Mouse (Mus musculus): ENCODE results near the gene Rab42. TPM values are rescaled to one million over a fixed set of nuclear protein-coding genes. Genes with fewer than 3 reads are reported as not detected.
"Not testable (repeated sequence)": the region's sequence is repeated elsewhere in the genome, so short reads cannot be mapped to it uniquely, and the experiment has no call there.

Rab42 gene
- polyA plus RNA-seq, 1 experiment from 2014 or later = 3.0 TPM

GRCm38 (mm10) chr4:132293682-132294240 lies 9.4 kb downstream of the Rab42 start:
- Histone ChIP-seq H3K9me3 (ENCODE audit: control insufficient read depth, low read length) (no peaks in the 10 kb centered on the region), H3K4me1 (ENCODE audit: control insufficient read depth, insufficient read depth, low read length) (no peaks in the 10 kb centered on the region), H3K9ac (replicated peaks; ENCODE audit: low read depth, low read length) (no peak overlapping the region), H3K4me2 (ENCODE audit: low read depth, low read length) (no peak overlapping the region), H3K27ac (ENCODE audit: low read depth, low read length) (no peak overlapping the region), H3K4me3 (ENCODE audit: low read depth, low read length) (no peak overlapping the region), H3K27me3 (ENCODE audit: control insufficient read depth, insufficient read depth, low read length) (no peaks in the 10 kb centered on the region), H3K36me3 (ENCODE audit: control insufficient read depth, insufficient read depth, low read length) (peaks cover 13% of the 10 kb centered on the region; the same call in 1 of the 2 replicates)
- 90% methylated on average over 7 of the region's 7 CpGs for WGBS
- no peak for ATAC-seq (ENCODE audit: low read depth)

GRCm38 (mm10) chr4:132292988-132293387 lies 10.2 kb downstream of the Rab42 start:
- WGBS = 51% methylated on average over 4 of the region's 4 CpGs
- H3K36me3 ChIP-seq (ENCODE audit: control insufficient read depth, insufficient read depth, low read length) = peaks cover 13% of the 10 kb centered on the region; the same call in 1 of the 2 replicates
- no peaks in the 10 kb centered on the region for H3K27me3 ChIP-seq (ENCODE audit: control insufficient read depth, insufficient read depth, low read length)
- H3K4me3 ChIP-seq (ENCODE audit: low read depth, low read length) = no peak overlapping the region
- no peak overlapping the region for H3K4me2 ChIP-seq (ENCODE audit: low read depth, low read length)
- H3K4me1 ChIP-seq (ENCODE audit: control insufficient read depth, insufficient read depth, low read length) = no peaks in the 10 kb centered on the region
- H3K27ac ChIP-seq (ENCODE audit: low read depth, low read length) = no peak overlapping the region
- H3K9me3 ChIP-seq (ENCODE audit: control insufficient read depth, low read length) = no peaks in the 10 kb centered on the region
- no peak for ATAC-seq (ENCODE audit: low read depth)
- no peak overlapping the region for H3K9ac ChIP-seq (replicated peaks; ENCODE audit: low read depth, low read length)

- 84% methylated on average over 12 of the region's 12 CpGs for WGBS
- Histone ChIP-seq H3K9me3 (ENCODE audit: control insufficient read depth, low read length) (no peaks in the 10 kb centered on the region), H3K4me1 (ENCODE audit: control insufficient read depth, insufficient read depth, low read length) (no peaks in the 10 kb centered on the region), H3K4me3 (ENCODE audit: low read depth, low read length) (no peak overlapping the region), H3K9ac (replicated peaks; ENCODE audit: low read depth, low read length) (no peak overlapping the region), H3K36me3 (ENCODE audit: control insufficient read depth, insufficient read depth, low read length) (peaks cover 13% of the 10 kb centered on the region), H3K27me3 (ENCODE audit: control insufficient read depth, insufficient read depth, low read length) (no peaks in the 10 kb centered on the region), H3K4me2 (ENCODE audit: low read depth, low read length) (no peak overlapping the region), H3K27ac (ENCODE audit: low read depth, low read length) (no peak overlapping the region)
- ATAC-seq (ENCODE audit: low read depth) = no peak
These were observed 11.4 kb downstream of the Rab42 start for GRCm38 (mm10) chr4:132291624-132292335.

- H3K9me3 ChIP-seq (ENCODE audit: control insufficient read depth, low read length) = no peaks in the 10 kb centered on the region
- H3K4me1 ChIP-seq (ENCODE audit: control insufficient read depth, insufficient read depth, low read length) = no peaks in the 10 kb centered on the region
- H3K27me3 ChIP-seq (ENCODE audit: control insufficient read depth, insufficient read depth, low read length) = no peaks in the 10 kb centered on the region
- H3K27ac ChIP-seq (ENCODE audit: low read depth, low read length) = no peak overlapping the region
- 96% methylated on average over 4 of the region's 4 CpGs for WGBS
- H3K4me3 ChIP-seq (ENCODE audit: low read depth, low read length) = no peak overlapping the region
- no peak overlapping the region for H3K9ac ChIP-seq (replicated peaks; ENCODE audit: low read depth, low read length)
- peaks cover 16% of the 10 kb centered on the region for H3K36me3 ChIP-seq (ENCODE audit: control insufficient read depth, insufficient read depth, low read length)
- no peak for ATAC-seq (ENCODE audit: low read depth)
- no peak overlapping the region for H3K4me2 ChIP-seq (ENCODE audit: low read depth, low read length)
These were observed 12.1 kb downstream of the Rab42 start for GRCm38 (mm10) chr4:132291056-132291455.

GRCm38 (mm10) chr4:132288840-132289239 lies 14.3 kb downstream of the Rab42 start:
- peaks cover 32% of the 10 kb centered on the region for H3K36me3 ChIP-seq (ENCODE audit: control insufficient read depth, insufficient read depth, low read length)
- WGBS = 82% methylated on average over 3 of the region's 5 CpGs
- H3K9me3 ChIP-seq (ENCODE audit: control insufficient read depth, low read length); H3K27ac ChIP-seq (ENCODE audit: low read depth, low read length); H3K4me1 ChIP-seq (ENCODE audit: control insufficient read depth, insufficient read depth, low read length); ATAC-seq (ENCODE audit: low read depth); H3K9ac ChIP-seq (replicated peaks; ENCODE audit: low read depth, low read length); H3K27me3 ChIP-seq (ENCODE audit: control insufficient read depth, insufficient read depth, low read length); H3K4me2 ChIP-seq (ENCODE audit: low read depth, low read length); H3K4me3 ChIP-seq (ENCODE audit: low read depth, low read length): not testable (repeated sequence)

GRCm38 (mm10) chr4:132275949-132276348 lies 27.2 kb downstream of the Rab42 start:
- peaks cover 4% of the 10 kb centered on the region for H3K4me1 ChIP-seq (ENCODE audit: control insufficient read depth, insufficient read depth, low read length)

GRCm38 (mm10) chr4:132274156-132274862 lies 28.9 kb downstream of the Rab42 start, which contains the start of gene Taf12:
TSS of gene Taf12 (plus strand) at chr4:132274375.
- H3K4me3 ChIP-seq (ENCODE audit: low read depth, low read length) = peak within 1 kb of the TSS; percentile 65
- peak within 1 kb of the TSS; percentile 79 for H3K27ac ChIP-seq (ENCODE audit: low read depth, low read length)
- H3K9ac ChIP-seq (replicated peaks; ENCODE audit: low read depth, low read length) = peak within 1 kb of the TSS; percentile 80
- H3K9me3 ChIP-seq (ENCODE audit: control insufficient read depth, low read length) = no peaks in the 10 kb centered on the region
- H3K27me3 ChIP-seq (ENCODE audit: control insufficient read depth, insufficient read depth, low read length) = no peaks in the 10 kb centered on the region
- peak within 1 kb of the TSS; percentile 61 for H3K4me2 ChIP-seq (ENCODE audit: low read depth, low read length)
- peak; percentile 90 for ATAC-seq (ENCODE audit: low read depth)
- no peaks in the 10 kb centered on the region for H3K36me3 ChIP-seq (ENCODE audit: control insufficient read depth, insufficient read depth, low read length)
- under 1% methylated on average over 43 of the region's 48 CpGs for WGBS
- peaks cover 4% of the 10 kb centered on the region for H3K4me1 ChIP-seq (ENCODE audit: control insufficient read depth, insufficient read depth, low read length)

More at GRCm38 (mm10) chr4:132275949-132276348, 27.2 kb downstream of the Rab42 start:
- 93% methylated on average over 3 of the region's 3 CpGs for WGBS
- H3K4me2 ChIP-seq (ENCODE audit: low read depth, low read length) = no peak overlapping the region
- no peaks in the 10 kb centered on the region for H3K36me3 ChIP-seq (ENCODE audit: control insufficient read depth, insufficient read depth, low read length)
- H3K27ac ChIP-seq (ENCODE audit: low read depth, low read length) = no peak overlapping the region
- H3K4me3 ChIP-seq (ENCODE audit: low read depth, low read length) = no peak overlapping the region
- ATAC-seq (ENCODE audit: low read depth) = no peak
- no peak overlapping the region for H3K9ac ChIP-seq (replicated peaks; ENCODE audit: low read depth, low read length)
- no peaks in the 10 kb centered on the region for H3K27me3 ChIP-seq (ENCODE audit: control insufficient read depth, insufficient read depth, low read length)
- no peaks in the 10 kb centered on the region for H3K9me3 ChIP-seq (ENCODE audit: control insufficient read depth, low read length)

- Histone ChIP-seq H3K9me3 (ENCODE audit: control insufficient read depth, low read length) (no peaks in the 10 kb centered on the region), H3K4me2 (ENCODE audit: low read depth, low read length) (peak overlapping the region; percentile 61), H3K27me3 (ENCODE audit: control insufficient read depth, insufficient read depth, low read length) (no peaks in the 10 kb centered on the region), H3K27ac (ENCODE audit: low read depth, low read length) (no peak overlapping the region), H3K9ac (replicated peaks; ENCODE audit: low read depth, low read length) (no peak overlapping the region; the same call in 1 of the 2 replicates), H3K4me3 (ENCODE audit: low read depth, low read length) (peak overlapping the region; percentile 65; the same call in 1 of the 2 replicates), H3K36me3 (ENCODE audit: control insufficient read depth, insufficient read depth, low read length) (no peaks in the 10 kb centered on the region), H3K4me1 (ENCODE audit: control insufficient read depth, insufficient read depth, low read length) (peaks cover 4% of the 10 kb centered on the region)
- ATAC-seq (ENCODE audit: low read depth) = no peak
- WGBS = 65% methylated on average over 2 of the region's 2 CpGs
These were observed 30.0 kb downstream of the Rab42 start for GRCm38 (mm10) chr4:132273166-132273565.

Data from neural tube, embryonic 14.5 days (tissue).